Mouse (Mus musculus) midbrain, embryonic 14.5 days (tissue): ENCODE results near the gene B230307C23Rik. TPM values are rescaled to one million over a fixed set of nuclear protein-coding genes. Genes with fewer than 3 reads are reported as not detected.
"Not testable (repeated sequence)": the region's sequence is repeated elsewhere in the genome, so short reads cannot be mapped to it uniquely, and the experiment has no call there.

Experiments
- ATAC-seq: fragments of 200-750 bp; cut with Nextera tagmentation; 2 replicates; pipeline ENCODE4 v1.8.0; 2017; ENCODE audit warnings: moderate number of reproducible peaks, moderate library complexity; ENCODE audit not compliant: low FRiP score, low TSS enrichment
- DNase-seq: peaks from one replicate; pipeline ENCODE4 v3.0.0-alpha.2; 2015
- H3K27ac ChIP-seq: fragments of 300-500 bp; sonication (generic); replicated peaks from 2 replicates; pipeline ENCODE4 v1.5.1; 2014; ENCODE audit warnings: mild to moderate bottlenecking, low read depth, low read length, moderate library complexity
- H3K27me3 ChIP-seq: fragments of 300-500 bp; sonication (generic); 2 replicates; pipeline ENCODE4 v1.6.1; 2014; ENCODE audit warnings: low read length, control low read depth, mixed read lengths; ENCODE audit not compliant: control insufficient read depth, insufficient read depth
- H3K36me3 ChIP-seq: fragments of 300-500 bp; sonication (generic); 2 replicates; pipeline ENCODE4 v1.6.1; 2014; ENCODE audit warnings: low read length, control low read depth; ENCODE audit not compliant: control insufficient read depth, insufficient read depth
- H3K4me1 ChIP-seq: fragments of 300-500 bp; sonication (generic); 2 replicates; pipeline ENCODE4 v1.6.1; 2014; ENCODE audit warnings: mild to moderate bottlenecking, antibody characterized with exemption, low read length, control low read depth; ENCODE audit not compliant: control insufficient read depth, insufficient read depth
- H3K4me2 ChIP-seq: fragments of 300-500 bp; sonication (generic); 2 replicates; pipeline ENCODE4 v1.6.1; 2014; ENCODE audit warnings: mild to moderate bottlenecking, low read length, moderate library complexity
- H3K4me3 ChIP-seq: fragments of 300-500 bp; sonication (generic); replicated peaks from 2 replicates; pipeline ENCODE4 v1.5.1; 2014; ENCODE audit warnings: low read depth, low read length
- H3K9ac ChIP-seq: fragments of 300-500 bp; sonication (generic); replicated peaks from 2 replicates; pipeline ENCODE4 v1.6.1; 2014; ENCODE audit warnings: mild to moderate bottlenecking, low read length, moderate library complexity
- H3K9me3 ChIP-seq: fragments of 300-500 bp; sonication (generic); 2 replicates; pipeline ENCODE4 v1.6.1; 2016; ENCODE audit warnings: low read length, control low read depth, mixed read lengths; ENCODE audit not compliant: control insufficient read depth
- WGBS: fragments of 180-500 bp; shearing (Covaris S2); extraction: QIAGEN DNeasy Blood & Tissue Kit; methylation state at CpG from one replicate; pipeline ENCODE4 v1.1.7; 2014; 5-methylcytosine and 5-hydroxymethylcytosine counted together
- polyA plus RNA-seq: library from polyadenylated mRNA; unstranded; fragments of >200 nt; fragmentation: Nextera tagmentation; extraction: Ambion mirVana; gene quantifications from 2 replicates; pipeline ENCODE4 v1.2.1, GENCODE M21; 2014

The B230307C23Rik gene
- polyA plus RNA-seq, 1 experiment from 2014 or later, result 19.8 TPM

- DNase-seq (no peak), ATAC-seq (no peak)
- H3K4me2 ChIP-seq, result no peak overlapping the region
- no peaks in the 10 kb centered on the region for H3K36me3 ChIP-seq
- 74% methylated on average over 2 of the region's 2 CpGs for WGBS
- no peak overlapping the region for H3K4me3 ChIP-seq
- H3K27me3 ChIP-seq, result no peaks in the 10 kb centered on the region
- no peak overlapping the region for H3K27ac ChIP-seq
- no peaks in the 10 kb centered on the region for H3K9me3 ChIP-seq
- no peak overlapping the region for H3K9ac ChIP-seq
- H3K4me1 ChIP-seq, result 0 out of 2 replicates have a peak, but pooled peaks cover 4% of the 10 kb centered on the region
Measured at GRCm38 (mm10) chr16:97991517-97991916, 5.6 kb upstream of the B230307C23Rik start.

DNA sequence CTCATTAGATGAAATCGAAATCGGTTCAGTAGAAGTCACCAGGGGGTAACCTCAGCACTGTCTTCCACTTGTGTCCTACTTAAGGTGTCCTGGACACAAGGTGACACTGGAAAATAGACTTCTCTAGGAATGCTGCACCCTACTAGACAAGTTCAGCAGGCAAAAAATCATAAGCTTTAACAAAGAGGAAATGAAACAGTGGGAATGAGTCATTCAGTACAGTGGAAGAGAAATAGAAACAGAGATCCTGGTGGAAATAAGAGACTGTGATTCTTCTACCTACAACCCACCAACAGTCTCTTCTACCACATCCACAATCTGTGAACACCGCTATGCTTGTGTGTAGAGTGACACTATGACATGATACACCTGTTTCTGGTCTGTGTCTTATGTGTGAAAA lies 4.6 kb upstream of the B230307C23Rik start:
- not testable (repeated sequence) for H3K36me3 ChIP-seq, H3K27me3 ChIP-seq, H3K4me3 ChIP-seq, ATAC-seq, H3K4me2 ChIP-seq, H3K9ac ChIP-seq, H3K9me3 ChIP-seq, H3K4me1 ChIP-seq, H3K27ac ChIP-seq, DNase-seq
- 84% methylated on average over 3 of the region's 3 CpGs for WGBS

- ATAC-seq, result no peak
- Histone ChIP-seq H3K9me3 (no peaks in the 10 kb centered on the region), H3K4me3 (peak overlapping the region; percentile 55), H3K9ac (no peak overlapping the region), H3K27me3 (no peaks in the 10 kb centered on the region), H3K27ac (no peak overlapping the region), H3K4me2 (peak overlapping the region; percentile 70), H3K4me1 (0 out of 2 replicates have a peak, but pooled peaks cover 12% of the 10 kb centered on the region), H3K36me3 (no peaks in the 10 kb centered on the region)
- 6% methylated on average over 1 of the region's 1 CpGs for WGBS
- DNase-seq, result no peak
Measured at GRCm38 (mm10) chr16:97995849-97996615, 1.1 kb upstream of the B230307C23Rik start.

- H3K9ac ChIP-seq, result peak overlapping the region; percentile 51; the same call in 1 of the 2 replicates
- H3K4me2 ChIP-seq, result peak overlapping the region; percentile 70
- not testable (repeated sequence) for DNase-seq, H3K36me3 ChIP-seq, H3K27me3 ChIP-seq, H3K27ac ChIP-seq, H3K9me3 ChIP-seq
- H3K4me1 ChIP-seq, result 0 out of 2 replicates have a peak, but pooled peaks cover 12% of the 10 kb centered on the region
- 2% methylated on average over 8 of the region's 8 CpGs for WGBS
- ATAC-seq, result peak; percentile 79; the same call in 1 of the 2 replicates
- peak overlapping the region; percentile 55 for H3K4me3 ChIP-seq
Measured at GRCm38 (mm10) chr16:97997383-97997731, 242 bp downstream of the B230307C23Rik start.

- Histone ChIP-seq H3K36me3 (no peaks in the 10 kb centered on the region), H3K4me1 (no peaks in the 10 kb centered on the region), H3K27me3 (no peaks in the 10 kb centered on the region), H3K4me3 (no peak overlapping the region), H3K9me3 (peaks cover 15% of the 10 kb centered on the region; the same call in 1 of the 2 replicates), H3K27ac (no peak overlapping the region), H3K4me2 (no peak overlapping the region), H3K9ac (no peak overlapping the region)
- DNase-seq, result no peak
- ATAC-seq, result no peak
- 90% methylated on average over 3 of the region's 3 CpGs for WGBS
Measured at GRCm38 (mm10) chr16:98022081-98022480, 25.0 kb downstream of the B230307C23Rik start.

- Histone ChIP-seq H3K4me3 (no peak overlapping the region), H3K27ac (no peak overlapping the region), H3K4me2 (no peak overlapping the region), H3K9me3 (peaks cover 10% of the 10 kb centered on the region; the same call in 1 of the 2 replicates), H3K4me1 (no peaks in the 10 kb centered on the region), H3K36me3 (no peaks in the 10 kb centered on the region), H3K27me3 (no peaks in the 10 kb centered on the region), H3K9ac (no peak overlapping the region)
- DNase-seq (no peak), ATAC-seq (no peak)
- 84% methylated on average over 2 of the region's 2 CpGs for WGBS
Measured at GRCm38 (mm10) chr16:98022657-98023345, 25.7 kb downstream of the B230307C23Rik start.

DNA sequence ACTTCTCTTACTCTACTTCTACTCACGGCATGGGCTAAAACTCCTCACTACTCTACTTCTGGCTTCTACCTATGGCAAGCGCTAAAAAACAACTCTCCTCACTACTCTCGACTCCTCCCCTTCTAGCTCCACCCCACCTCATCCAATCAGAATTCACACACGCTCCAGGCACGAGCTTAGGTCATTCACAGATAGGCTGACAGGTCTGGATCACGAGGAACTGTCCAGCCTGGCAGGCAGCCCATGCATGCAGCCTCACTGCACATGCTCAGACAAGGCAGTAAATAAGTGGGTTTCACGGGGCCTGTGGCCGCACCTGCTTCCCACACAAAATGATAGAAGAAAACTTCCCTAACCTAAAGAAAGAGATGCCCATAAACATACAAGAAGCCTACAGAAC lies 29.1 kb downstream of the B230307C23Rik start:
- not testable (repeated sequence) for H3K27me3 ChIP-seq, H3K9ac ChIP-seq, ATAC-seq, H3K4me2 ChIP-seq, H3K27ac ChIP-seq, H3K36me3 ChIP-seq, DNase-seq, H3K4me1 ChIP-seq, H3K4me3 ChIP-seq
- peaks cover 20% of the 10 kb centered on the region for H3K9me3 ChIP-seq
- 88% methylated on average over 8 of the region's 8 CpGs for WGBS

GRCm38 (mm10) chr16:98034971-98035370 lies 37.9 kb downstream of the B230307C23Rik start:
- 91% methylated on average over 2 of the region's 2 CpGs for WGBS
- not testable (repeated sequence) for DNase-seq

More at GRCm38 (mm10) chr16:98034971-98035370, 37.9 kb downstream of the B230307C23Rik start:
- not testable (repeated sequence) for ATAC-seq, H3K4me3 ChIP-seq, H3K27me3 ChIP-seq, H3K9ac ChIP-seq, H3K4me1 ChIP-seq, H3K4me2 ChIP-seq, H3K36me3 ChIP-seq, H3K27ac ChIP-seq
- H3K9me3 ChIP-seq, result peaks cover 14% of the 10 kb centered on the region
